Mouse (Mus musculus): Measurements from ENCODE around the gene Otulin. TPM values are rescaled to one million over a fixed set of nuclear protein-coding genes. Genes with fewer than 3 reads are reported as not detected.

Otulin gene
- polyA plus RNA-seq, 1 experiment from 2014 or later, result 41.3 TPM

- Histone ChIP-seq H3K4me1 (ENCODE audit: control insufficient read depth, insufficient read depth, low read length) (no peaks in the 10 kb centered on the region), H3K9me3 (ENCODE audit: control insufficient read depth, low read length) (no peaks in the 10 kb centered on the region), H3K4me2 (replicated peaks; ENCODE audit: low read depth, low read length) (no peak overlapping the region), H3K9ac (ENCODE audit: low read depth, low read length) (no peak overlapping the region), H3K27me3 (ENCODE audit: control insufficient read depth, insufficient read depth, low read length) (no peaks in the 10 kb centered on the region), H3K4me3 (ENCODE audit: low read length) (no peak overlapping the region), H3K27ac (ENCODE audit: low read depth, low read length) (no peak overlapping the region), H3K36me3 (ENCODE audit: control insufficient read depth, insufficient read depth, low read length) (no peaks in the 10 kb centered on the region)
- WGBS, result 90% methylated on average over 6 of the region's 6 CpGs
- no peak for ATAC-seq (ENCODE audit: low FRiP score, low TSS enrichment)
Observed at GRCm38 (mm10) chr15:27661696-27662095, 31.2 kb upstream of the Otulin start.

- ATAC-seq (ENCODE audit: low FRiP score, low TSS enrichment), result peak; percentile 80
- H3K27ac ChIP-seq (ENCODE audit: low read depth, low read length), result no peak overlapping the region
- H3K36me3 ChIP-seq (ENCODE audit: control insufficient read depth, insufficient read depth, low read length), result no peaks in the 10 kb centered on the region
- H3K4me1 ChIP-seq (ENCODE audit: control insufficient read depth, insufficient read depth, low read length), result no peaks in the 10 kb centered on the region
- H3K4me2 ChIP-seq (replicated peaks; ENCODE audit: low read depth, low read length), result no peak overlapping the region
- WGBS, result 41% methylated on average over 17 of the region's 17 CpGs
- no peaks in the 10 kb centered on the region for H3K27me3 ChIP-seq (ENCODE audit: control insufficient read depth, insufficient read depth, low read length)
- no peak overlapping the region for H3K4me3 ChIP-seq (ENCODE audit: low read length)
- H3K9ac ChIP-seq (ENCODE audit: low read depth, low read length), result no peak overlapping the region
- H3K9me3 ChIP-seq (ENCODE audit: control insufficient read depth, low read length), result no peaks in the 10 kb centered on the region
Observed at GRCm38 (mm10) chr15:27659592-27660244, 29.2 kb upstream of the Otulin start.

DNA sequence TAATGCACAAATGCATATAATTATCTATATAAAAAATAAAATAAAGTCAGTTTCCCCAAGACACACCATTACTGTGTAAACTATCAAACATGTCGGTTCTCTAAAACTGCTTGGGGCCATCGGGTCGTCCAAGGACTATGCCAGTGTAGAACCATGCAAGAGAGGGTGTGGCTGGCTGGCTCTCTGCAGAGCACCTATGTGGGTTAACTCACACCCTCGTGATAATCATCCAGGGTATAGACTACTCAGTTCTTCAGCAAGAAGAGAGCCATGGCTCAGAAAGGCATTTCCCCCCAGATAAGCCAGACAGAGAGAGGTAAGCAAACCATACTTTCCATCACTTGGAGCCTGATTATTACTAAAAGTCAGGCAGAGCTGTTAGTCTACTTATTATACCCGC is 28.6 kb upstream of the Otulin start:
- no peak overlapping the region for H3K27ac ChIP-seq (ENCODE audit: low read depth, low read length)
- H3K4me3 ChIP-seq (ENCODE audit: low read length), result no peak overlapping the region
- no peaks in the 10 kb centered on the region for H3K36me3 ChIP-seq (ENCODE audit: control insufficient read depth, insufficient read depth, low read length)
- H3K9me3 ChIP-seq (ENCODE audit: control insufficient read depth, low read length), result no peaks in the 10 kb centered on the region
- 84% methylated on average over 5 of the region's 5 CpGs for WGBS
- H3K9ac ChIP-seq (ENCODE audit: low read depth, low read length), result no peak overlapping the region
- ATAC-seq (ENCODE audit: low FRiP score, low TSS enrichment), result no peak
- no peaks in the 10 kb centered on the region for H3K27me3 ChIP-seq (ENCODE audit: control insufficient read depth, insufficient read depth, low read length)
- H3K4me2 ChIP-seq (replicated peaks; ENCODE audit: low read depth, low read length), result no peak overlapping the region
- no peaks in the 10 kb centered on the region for H3K4me1 ChIP-seq (ENCODE audit: control insufficient read depth, insufficient read depth, low read length)

GRCm38 (mm10) chr15:27658356-27658755 is 27.9 kb upstream of the Otulin start:
- 86% methylated on average over 4 of the region's 4 CpGs for WGBS
- Histone ChIP-seq H3K4me1 (ENCODE audit: control insufficient read depth, insufficient read depth, low read length) (no peaks in the 10 kb centered on the region), H3K9ac (ENCODE audit: low read depth, low read length) (no peak overlapping the region), H3K4me2 (replicated peaks; ENCODE audit: low read depth, low read length) (no peak overlapping the region), H3K36me3 (ENCODE audit: control insufficient read depth, insufficient read depth, low read length) (no peaks in the 10 kb centered on the region), H3K4me3 (ENCODE audit: low read length) (no peak overlapping the region), H3K9me3 (ENCODE audit: control insufficient read depth, low read length) (no peaks in the 10 kb centered on the region), H3K27me3 (ENCODE audit: control insufficient read depth, insufficient read depth, low read length) (no peaks in the 10 kb centered on the region), H3K27ac (ENCODE audit: low read depth, low read length) (no peak overlapping the region)
- no peak for ATAC-seq (ENCODE audit: low FRiP score, low TSS enrichment)

DNA sequence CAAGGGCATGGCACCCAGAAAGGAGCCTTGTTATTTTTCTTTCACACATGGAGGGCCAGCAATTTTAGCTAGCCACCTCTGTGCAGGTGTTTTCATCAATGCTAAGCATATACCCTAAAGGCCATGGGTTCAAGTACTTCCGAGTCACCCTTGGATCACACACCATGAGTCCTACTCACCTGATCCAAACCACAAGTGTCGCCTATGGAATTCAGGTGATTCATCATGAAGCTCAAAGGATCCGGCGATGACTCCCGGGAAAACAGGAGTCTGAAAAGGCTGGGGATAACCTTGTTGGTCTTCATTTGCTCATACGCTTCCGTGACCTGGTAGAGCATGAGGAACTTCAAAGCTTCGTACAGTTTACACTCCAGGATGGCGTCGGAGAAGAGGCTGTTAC is 27.4 kb upstream of the Otulin start:
- ATAC-seq (ENCODE audit: low FRiP score, low TSS enrichment), result no peak
- no peak overlapping the region for H3K4me3 ChIP-seq (ENCODE audit: low read length)
- H3K36me3 ChIP-seq (ENCODE audit: control insufficient read depth, insufficient read depth, low read length), result no peaks in the 10 kb centered on the region
- H3K27ac ChIP-seq (ENCODE audit: low read depth, low read length), result no peak overlapping the region
- WGBS, result 94% methylated on average over 10 of the region's 10 CpGs
- H3K4me1 ChIP-seq (ENCODE audit: control insufficient read depth, insufficient read depth, low read length), result no peaks in the 10 kb centered on the region
- H3K9me3 ChIP-seq (ENCODE audit: control insufficient read depth, low read length), result no peaks in the 10 kb centered on the region
- no peaks in the 10 kb centered on the region for H3K27me3 ChIP-seq (ENCODE audit: control insufficient read depth, insufficient read depth, low read length)
- H3K4me2 ChIP-seq (replicated peaks; ENCODE audit: low read depth, low read length), result no peak overlapping the region
- H3K9ac ChIP-seq (ENCODE audit: low read depth, low read length), result no peak overlapping the region

GRCm38 (mm10) chr15:27656626-27657025 is 26.1 kb upstream of the Otulin start:
- Histone ChIP-seq H3K4me3 (ENCODE audit: low read length) (no peak overlapping the region), H3K9me3 (ENCODE audit: control insufficient read depth, low read length) (no peaks in the 10 kb centered on the region), H3K9ac (ENCODE audit: low read depth, low read length) (no peak overlapping the region), H3K4me2 (replicated peaks; ENCODE audit: low read depth, low read length) (no peak overlapping the region), H3K4me1 (ENCODE audit: control insufficient read depth, insufficient read depth, low read length) (no peaks in the 10 kb centered on the region), H3K27me3 (ENCODE audit: control insufficient read depth, insufficient read depth, low read length) (no peaks in the 10 kb centered on the region), H3K36me3 (ENCODE audit: control insufficient read depth, insufficient read depth, low read length) (no peaks in the 10 kb centered on the region), H3K27ac (ENCODE audit: low read depth, low read length) (no peak overlapping the region)
- 83% methylated on average over 9 of the region's 9 CpGs for WGBS
- no peak for ATAC-seq (ENCODE audit: low FRiP score, low TSS enrichment)

DNA sequence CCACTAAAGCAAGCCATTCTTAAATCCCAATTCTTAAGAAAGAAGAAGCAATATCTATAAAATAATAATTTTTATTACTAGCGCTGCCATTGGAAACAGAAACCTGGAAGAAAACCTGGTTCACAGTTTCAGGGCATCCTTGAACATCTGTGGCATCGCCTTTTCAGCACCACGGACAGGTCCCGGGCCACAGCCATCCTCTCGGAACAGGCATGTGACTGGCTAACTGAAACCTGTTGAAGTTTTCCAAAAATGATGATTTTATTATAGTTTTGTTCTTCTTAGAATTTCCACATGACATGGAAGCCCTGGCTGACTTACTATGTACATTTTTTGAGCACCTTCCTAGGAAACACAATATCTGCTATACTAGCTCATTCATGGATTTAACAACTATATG is 24.5 kb upstream of the Otulin start:
- no peak overlapping the region for H3K9ac ChIP-seq (ENCODE audit: low read depth, low read length)
- 14% methylated on average over 5 of the region's 5 CpGs for WGBS

DNA sequence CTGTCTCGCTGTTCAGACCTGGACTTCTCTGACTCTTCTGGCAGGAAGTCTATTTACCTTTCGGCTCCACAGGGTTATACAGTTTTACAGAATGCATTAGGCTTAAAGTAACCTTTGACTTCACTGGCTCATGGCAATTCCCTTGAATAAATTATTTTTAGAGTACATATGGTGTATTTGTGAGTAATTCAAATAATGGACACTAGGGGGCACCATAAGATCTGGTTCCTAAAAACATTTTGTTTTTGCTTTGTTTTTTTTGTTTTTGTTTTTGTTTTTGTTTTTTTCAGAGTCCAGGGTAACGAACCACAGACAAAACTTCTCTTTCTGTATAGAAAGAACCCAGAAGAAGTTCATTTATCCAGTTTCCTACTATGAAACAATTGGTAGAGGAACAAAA is 17.2 kb upstream of the Otulin start:
- Histone ChIP-seq H3K4me1 (ENCODE audit: control insufficient read depth, insufficient read depth, low read length) (no peaks in the 10 kb centered on the region), H3K27me3 (ENCODE audit: control insufficient read depth, insufficient read depth, low read length) (no peaks in the 10 kb centered on the region), H3K36me3 (ENCODE audit: control insufficient read depth, insufficient read depth, low read length) (no peaks in the 10 kb centered on the region), H3K4me3 (ENCODE audit: low read length) (no peak overlapping the region), H3K4me2 (replicated peaks; ENCODE audit: low read depth, low read length) (no peak overlapping the region), H3K9ac (ENCODE audit: low read depth, low read length) (no peak overlapping the region), H3K27ac (ENCODE audit: low read depth, low read length) (no peak overlapping the region), H3K9me3 (ENCODE audit: control insufficient read depth, low read length) (no peaks in the 10 kb centered on the region)
- WGBS, result 38% methylated on average over 3 of the region's 3 CpGs
- no peak for ATAC-seq (ENCODE audit: low FRiP score, low TSS enrichment)

More for the DNA sequence above, 24.5 kb upstream of the Otulin start:
- no peaks in the 10 kb centered on the region for H3K27me3 ChIP-seq (ENCODE audit: control insufficient read depth, insufficient read depth, low read length)
- no peaks in the 10 kb centered on the region for H3K36me3 ChIP-seq (ENCODE audit: control insufficient read depth, insufficient read depth, low read length)
- H3K4me3 ChIP-seq (ENCODE audit: low read length), result no peak overlapping the region
- H3K27ac ChIP-seq (ENCODE audit: low read depth, low read length), result no peak overlapping the region
- no peaks in the 10 kb centered on the region for H3K4me1 ChIP-seq (ENCODE audit: control insufficient read depth, insufficient read depth, low read length)
- no peak for ATAC-seq (ENCODE audit: low FRiP score, low TSS enrichment)
- no peaks in the 10 kb centered on the region for H3K9me3 ChIP-seq (ENCODE audit: control insufficient read depth, low read length)
- H3K4me2 ChIP-seq (replicated peaks; ENCODE audit: low read depth, low read length), result no peak overlapping the region

DNA sequence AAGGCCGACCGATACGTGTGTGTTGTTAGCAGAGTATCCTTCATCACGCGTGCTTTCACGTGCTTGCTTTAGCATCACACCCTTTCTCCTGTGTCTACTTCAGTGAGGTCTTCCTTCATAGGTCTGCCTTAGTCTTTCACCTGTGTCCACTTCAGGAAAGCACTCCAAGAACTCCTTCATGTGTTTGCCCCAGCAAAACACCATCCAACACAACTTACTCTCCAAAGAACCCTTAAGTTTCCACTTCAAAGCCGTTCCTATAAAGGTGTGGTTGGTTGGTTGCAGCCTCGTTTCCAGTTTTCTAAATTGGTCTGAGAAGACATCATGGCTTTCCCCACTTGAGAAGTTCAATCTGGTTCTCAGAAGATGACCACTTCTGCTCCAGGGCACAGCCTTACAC is 16.2 kb upstream of the Otulin start:
- WGBS, result 92% methylated on average over 8 of the region's 8 CpGs
- no peak for ATAC-seq (ENCODE audit: low FRiP score, low TSS enrichment)

More for the DNA sequence above, 16.2 kb upstream of the Otulin start:
- no peaks in the 10 kb centered on the region for H3K4me1 ChIP-seq (ENCODE audit: control insufficient read depth, insufficient read depth, low read length)
- H3K4me3 ChIP-seq (ENCODE audit: low read length), result no peak overlapping the region
- H3K27ac ChIP-seq (ENCODE audit: low read depth, low read length), result no peak overlapping the region
- H3K9ac ChIP-seq (ENCODE audit: low read depth, low read length), result no peak overlapping the region
- no peaks in the 10 kb centered on the region for H3K9me3 ChIP-seq (ENCODE audit: control insufficient read depth, low read length)
- H3K4me2 ChIP-seq (replicated peaks; ENCODE audit: low read depth, low read length), result no peak overlapping the region
- no peaks in the 10 kb centered on the region for H3K36me3 ChIP-seq (ENCODE audit: control insufficient read depth, insufficient read depth, low read length)
- H3K27me3 ChIP-seq (ENCODE audit: control insufficient read depth, insufficient read depth, low read length), result no peaks in the 10 kb centered on the region
